8 mouse cellular contexts compared by ENCODE assay signal in the genomic region with DNA sequence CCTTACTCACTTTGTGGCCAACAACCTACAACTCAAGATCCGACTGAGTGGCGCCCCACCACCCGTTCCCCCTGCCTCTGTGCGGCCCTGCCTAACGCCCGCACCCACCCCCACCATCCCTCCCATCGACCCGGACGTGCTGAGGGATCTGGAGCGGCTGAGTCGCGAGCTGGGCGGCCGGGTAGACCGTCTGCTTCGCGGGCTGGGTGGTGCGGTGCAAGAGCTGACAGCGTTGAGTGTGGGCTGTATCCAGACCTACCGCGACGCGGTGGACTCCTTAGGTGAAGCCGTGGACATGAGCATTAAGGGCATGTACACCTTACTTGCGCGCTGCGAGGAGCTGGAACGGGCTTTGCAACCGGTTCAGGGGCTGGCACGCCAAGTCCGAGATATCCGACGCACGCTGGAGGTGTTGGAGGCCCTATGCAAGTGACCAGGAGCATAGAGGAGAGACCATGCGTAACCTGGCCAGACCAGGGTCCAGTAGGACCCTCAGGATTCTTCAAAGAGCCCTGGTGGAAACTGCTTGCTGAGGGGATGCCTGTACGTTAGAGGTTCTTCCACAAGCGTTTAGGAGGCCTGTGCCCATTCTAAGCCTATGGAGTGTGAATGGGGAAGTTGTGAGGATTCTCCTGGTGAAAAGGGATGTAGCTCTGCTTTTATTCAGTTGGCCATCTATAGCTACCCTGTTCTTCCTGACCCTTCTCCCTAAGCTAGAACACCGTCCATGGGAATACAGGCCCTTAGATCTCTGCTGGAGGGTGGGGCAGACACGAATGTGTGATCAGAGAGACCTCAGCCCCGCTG. TPM values are rescaled to one million over a fixed set of nuclear protein-coding genes. Genes with fewer than 3 reads are reported as not detected.
A peak's percentile ranks its signal among the peaks of the same experiment; 100 is the strongest.
DNase-seq lines count a peak whose midpoint lies in the region; ATAC-seq and TF ChIP-seq lines count a peak whose summit lies in the region.

No protein-coding gene starts in this region.

- H3K4me1 ChIP-seq in cortical plate, adult 2 months (ENCODE audit: control insufficient read depth, insufficient read depth, low read length) = no peaks in the 10 kb centered on the region
- H3K4me1 ChIP-seq in hindbrain, embryonic 11.5 days (replicated peaks; ENCODE audit: control insufficient read depth, insufficient read depth, low read length) = 0 out of 2 replicates have a peak, but pooled peaks cover 3% of the 10 kb centered on the region
- peaks cover 49% of the 10 kb centered on the region for H3K4me1 ChIP-seq in liver, embryonic 12.5 days

- H3K9ac ChIP-seq in hindbrain, embryonic 11.5 days (ENCODE audit: low read depth, low read length) = peak overlapping the region; percentile 82
- H3K9ac ChIP-seq in liver, embryonic 12.5 days = peak overlapping the region; percentile 94

- peak overlapping the region; percentile 73 for H3K4me3 ChIP-seq in cortical plate, adult 2 months (ENCODE audit: insufficient read depth, low read length)
- peak overlapping the region; percentile 87 for H3K4me3 ChIP-seq in hindbrain, embryonic 11.5 days (ENCODE audit: low read depth, low read length)
- peak overlapping the region; percentile 92 for H3K4me3 ChIP-seq in liver, embryonic 12.5 days

- H3K27ac ChIP-seq in cortical plate, adult 2 months (ENCODE audit: insufficient read depth, low read length) = peak overlapping the region; percentile 94
- peak overlapping the region; percentile 87; the same call in 1 of the 2 replicates for H3K27ac ChIP-seq in hindbrain, embryonic 11.5 days (ENCODE audit: low read depth, low read length)
- peak overlapping the region; percentile 90 for H3K27ac ChIP-seq in liver, embryonic 12.5 days

- peak; percentile 36 to 45 for DNase-seq in left cerebral cortex, postnatal 36 days (ENCODE audit: low spot score in 2 of 2)
- DNase-seq in left cerebral cortex, adult 9 months (ENCODE audit: low spot score in 2 of 2) = no peak
- peak; percentile 53 for DNase-seq in MN1 (ENCODE audit: low spot score)
- DNase-seq in hindbrain, embryonic 11.5 days (ENCODE audit: low spot score) = peak; percentile 43
- DNase-seq in right cerebral cortex, adult 2 months (ENCODE audit: low spot score in 2 of 2) = peak; percentile 30 to 38
- DNase-seq in ovary, adult 18-20 months (ENCODE audit: low spot score) = no peak

- peak overlapping the region; percentile 96 for H3K4me2 ChIP-seq in hindbrain, embryonic 11.5 days (replicated peaks; ENCODE audit: low read depth, low read length)
- H3K4me2 ChIP-seq in liver, embryonic 12.5 days = peak overlapping the region; percentile 91

- no peak for ATAC-seq in hindbrain, embryonic 11.5 days (ENCODE audit: low FRiP score)
- no peak for ATAC-seq in liver, embryonic 12.5 days

- no peaks in the 10 kb centered on the region for H3K36me3 ChIP-seq in hindbrain, embryonic 11.5 days (ENCODE audit: control insufficient read depth, insufficient read depth, low read length)
- no peaks in the 10 kb centered on the region for H3K36me3 ChIP-seq in liver, embryonic 12.5 days

- no peak for TF ChIP-seq POLR2A in cortical plate, adult 2 months (IDR thresholded peaks at IDR 0.05; ENCODE audit: extremely low read depth, insufficient read depth, low read length)

- H3K27me3 ChIP-seq in hindbrain, embryonic 11.5 days (ENCODE audit: control insufficient read depth, insufficient read depth, low read length) = no peaks in the 10 kb centered on the region
- H3K27me3 ChIP-seq in liver, embryonic 12.5 days (replicated peaks) = no peaks in the 10 kb centered on the region

- WGBS in hindbrain, embryonic 11.5 days = 2% methylated on average over 40 of the region's 40 CpGs
- WGBS in liver, embryonic 12.5 days (ENCODE audit: insufficient replicate concordance) = 2% methylated on average over 40 of the region's 40 CpGs

- TF ChIP-seq CTCF in cortical plate, adult 2 months (IDR thresholded peaks at IDR 0.05; ENCODE audit: extremely low read depth, insufficient read depth, low read length) = no peak

- no peaks in the 10 kb centered on the region for H3K9me3 ChIP-seq in hindbrain, embryonic 11.5 days (ENCODE audit: control insufficient read depth, low read length)
- H3K9me3 ChIP-seq in liver, embryonic 12.5 days (replicated peaks) = no peaks in the 10 kb centered on the region

- intact Hi-C loops in left cerebral cortex, postnatal 36 days (cut with DNase I) = loop anchor here (5.0 to 10.0 kb wide), 2 partner anchors 37 to 184 kb away; partner anchors contain the start of gene Per1

RNA-seq across cellular contexts. Expression of gene Borcs6, which starts 1.1 kb away (rescaled TPM):
- 10 to 100 TPM; 30.7 to 38.4 TPM for total RNA-seq in left cerebral cortex, postnatal 36 days (2021)
- polyA plus RNA-seq in cortical plate, adult 2 months (2012; rRNA removed) = 32.5 and 34.1 TPM in 2 replicates
- 9.8 and 11.6 TPM in 2 replicates for polyA plus RNA-seq in hindbrain, embryonic 11.5 days (2014; fragmentation: Nextera tagmentation; extraction: Ambion mirVana)
- polyA plus RNA-seq in liver, embryonic 12.5 days (2016; fragmentation: Nextera tagmentation; extraction: Ambion mirVana) = 5.3 and 6.1 TPM in 2 replicates

RNA-seq across cellular contexts. Expression of gene Tmem107, which starts 10.0 kb away (rescaled TPM):
- total RNA-seq in left cerebral cortex, postnatal 36 days (2021) = 10 to 100 TPM; 19.5 to 20.5 TPM
- 20.6 and 21.4 TPM in 2 replicates for polyA plus RNA-seq in cortical plate, adult 2 months (2012; rRNA removed)
- 52.4 and 54.6 TPM in 2 replicates for polyA plus RNA-seq in hindbrain, embryonic 11.5 days (2014; fragmentation: Nextera tagmentation; extraction: Ambion mirVana)
- 32.0 and 34.8 TPM in 2 replicates for polyA plus RNA-seq in liver, embryonic 12.5 days (2016; fragmentation: Nextera tagmentation; extraction: Ambion mirVana)

RNA-seq across cellular contexts. Expression of gene Aurkb, which starts 15.2 kb away (rescaled TPM):
- 1 to 10 TPM in 1 of 2 experiments, under 1 TPM in 1; 0.43 to 1.1 TPM for total RNA-seq in left cerebral cortex, postnatal 36 days (2021)
- 0.57 and 1.2 TPM in 2 replicates for polyA plus RNA-seq in cortical plate, adult 2 months (2012; rRNA removed)
- polyA plus RNA-seq in hindbrain, embryonic 11.5 days (2014; fragmentation: Nextera tagmentation; extraction: Ambion mirVana) = 131 and 141 TPM in 2 replicates
- 142 TPM in 2 replicates for polyA plus RNA-seq in liver, embryonic 12.5 days (2016; fragmentation: Nextera tagmentation; extraction: Ambion mirVana)

RNA-seq across cellular contexts. Expression of gene Vamp2, which starts 27.6 kb away (rescaled TPM):
- 1,000 to 10,000 TPM; 1,090 to 1,186 TPM for total RNA-seq in left cerebral cortex, postnatal 36 days (2021)
- polyA plus RNA-seq in cortical plate, adult 2 months (2012; rRNA removed) = 1,153 and 1,156 TPM in 2 replicates
- polyA plus RNA-seq in hindbrain, embryonic 11.5 days (2014; fragmentation: Nextera tagmentation; extraction: Ambion mirVana) = 85.1 and 98.1 TPM in 2 replicates
- polyA plus RNA-seq in liver, embryonic 12.5 days (2016; fragmentation: Nextera tagmentation; extraction: Ambion mirVana) = 26.3 and 27.5 TPM in 2 replicates

RNA-seq across cellular contexts. Expression of gene Per1, which starts 34.4 kb away (rescaled TPM):
- 100 to 1,000 TPM; 106 to 122 TPM for total RNA-seq in left cerebral cortex, postnatal 36 days (2021)
- polyA plus RNA-seq in cortical plate, adult 2 months (2012; rRNA removed) = 48.3 and 57.6 TPM in 2 replicates
- 5.6 and 7.4 TPM in 2 replicates for polyA plus RNA-seq in hindbrain, embryonic 11.5 days (2014; fragmentation: Nextera tagmentation; extraction: Ambion mirVana)
- polyA plus RNA-seq in liver, embryonic 12.5 days (2016; fragmentation: Nextera tagmentation; extraction: Ambion mirVana) = 2.5 and 4.0 TPM in 2 replicates

Comparison
In these comparisons a context has a peak if more than half of its experiments do, and no peak if none do; other contexts are left out.
1. DNase-seq: peak in left cerebral cortex, postnatal 36 days (2 of 2), MN1 (single experiment), hindbrain, embryonic 11.5 days (single experiment) and right cerebral cortex, adult 2 months (2 of 2); none in left cerebral cortex, adult 9 months (0 of 2) and ovary, adult 18-20 months (single experiment).
2. RNA of gene Aurkb, which starts 15.2 kb away (polyA plus RNA-seq): 142 TPM in liver, embryonic 12.5 days and 131 to 141 TPM in hindbrain, embryonic 11.5 days; 0.57 to 1.2 TPM in cortical plate, adult 2 months; every median in the first group is over 10 times any median in the second.
3. Peak in every context shown above with its lines, with median percentiles within 50 percentile points of each other: H3K27ac ChIP-seq and H3K4me3 ChIP-seq.